Mouse (Mus musculus) adrenal gland, postnatal 10 days (tissue): ENCODE results near the gene Vash2. TPM values are rescaled to one million over a fixed set of nuclear protein-coding genes. Genes with fewer than 3 reads are reported as not detected.

Experiments used
- DNase-seq: peaks from one replicate; pipeline ENCODE4 v3.0.0; 2021; ENCODE audit warnings: mixed read lengths
- total RNA-seq, 2 experiments: library from RNA; stranded (reverse); gene quantifications; 2 replicates each; pipeline ENCODE4 v1.2.3; 2021

The Vash2 gene
- total RNA-seq, 2 experiments from 2014 or later = 1.3 to 3.1 TPM

DNA sequence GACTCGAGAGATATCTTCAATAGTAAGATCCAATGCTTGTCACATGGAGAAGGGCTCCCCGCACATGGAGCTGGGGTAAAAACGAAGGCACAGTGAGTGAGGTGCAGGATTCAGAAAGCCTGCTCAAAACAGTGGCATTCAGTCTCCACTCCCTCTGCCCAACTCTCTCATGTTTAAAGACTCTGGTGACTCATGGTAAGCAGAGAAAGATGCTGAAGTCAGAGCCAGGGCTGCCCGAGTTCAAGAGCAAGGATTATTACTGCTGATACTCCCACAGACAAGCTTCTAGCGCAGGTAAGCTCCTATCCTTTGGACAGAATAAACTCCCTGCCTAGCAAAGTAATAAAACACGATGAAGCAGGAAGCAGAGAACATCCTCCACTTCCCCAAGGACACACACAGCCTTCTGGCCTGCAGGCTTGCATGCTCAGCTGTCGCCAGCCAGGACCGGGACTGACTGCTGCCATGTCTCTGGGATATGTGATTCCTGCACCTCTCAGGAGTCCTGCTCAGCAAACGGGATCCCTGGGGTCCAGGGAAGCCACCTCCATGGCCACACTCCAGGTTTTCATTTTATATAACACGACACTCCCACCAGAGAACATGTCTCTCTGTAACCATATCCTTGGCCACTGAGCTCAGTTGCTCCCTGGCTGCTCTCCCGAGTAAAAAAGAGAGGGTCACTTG, 2.1 kb downstream of the Vash2 start:
- DNase-seq = no peak

DNA sequence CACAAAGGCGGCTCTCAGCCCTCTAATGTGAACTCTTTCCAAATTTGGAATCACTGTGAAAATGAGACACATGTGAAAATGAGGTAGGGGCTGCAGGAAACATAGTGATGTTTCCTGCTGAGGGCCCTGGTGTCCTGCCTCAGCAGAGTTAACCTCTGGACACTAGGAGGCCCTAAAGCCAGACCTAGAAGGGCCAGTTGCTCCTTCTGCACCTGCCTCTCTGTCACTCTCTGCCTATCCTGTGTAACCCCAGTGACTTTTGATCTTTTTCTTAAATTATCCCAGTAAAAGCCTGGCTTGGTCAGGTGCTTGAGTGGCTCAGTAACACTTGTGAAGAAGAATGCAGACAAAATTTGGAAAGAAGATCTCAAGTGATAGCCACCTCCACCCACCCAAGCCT, 4.3 kb downstream of the Vash2 start:
- no peak for DNase-seq

DNA sequence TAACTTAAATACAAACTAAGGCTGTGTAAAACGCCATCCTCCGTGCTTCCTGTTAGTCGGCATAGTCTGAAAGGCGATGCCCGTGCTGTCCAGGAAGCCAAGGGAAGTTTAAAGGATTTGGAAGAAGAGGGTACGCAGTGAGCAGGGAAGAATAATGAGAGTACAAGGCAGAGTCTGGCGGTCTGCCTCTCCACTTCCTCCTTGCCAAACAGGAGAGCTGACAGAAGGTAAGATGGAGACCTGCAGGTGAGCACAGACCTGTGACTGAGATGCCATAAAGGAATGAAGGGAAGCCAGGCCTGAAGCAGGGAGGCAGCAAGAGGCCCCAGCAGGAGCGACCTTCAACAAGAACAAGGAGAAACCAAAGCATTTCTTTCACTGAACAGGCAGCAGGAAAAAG, 4.9 kb downstream of the Vash2 start:
- no peak for DNase-seq

DNA sequence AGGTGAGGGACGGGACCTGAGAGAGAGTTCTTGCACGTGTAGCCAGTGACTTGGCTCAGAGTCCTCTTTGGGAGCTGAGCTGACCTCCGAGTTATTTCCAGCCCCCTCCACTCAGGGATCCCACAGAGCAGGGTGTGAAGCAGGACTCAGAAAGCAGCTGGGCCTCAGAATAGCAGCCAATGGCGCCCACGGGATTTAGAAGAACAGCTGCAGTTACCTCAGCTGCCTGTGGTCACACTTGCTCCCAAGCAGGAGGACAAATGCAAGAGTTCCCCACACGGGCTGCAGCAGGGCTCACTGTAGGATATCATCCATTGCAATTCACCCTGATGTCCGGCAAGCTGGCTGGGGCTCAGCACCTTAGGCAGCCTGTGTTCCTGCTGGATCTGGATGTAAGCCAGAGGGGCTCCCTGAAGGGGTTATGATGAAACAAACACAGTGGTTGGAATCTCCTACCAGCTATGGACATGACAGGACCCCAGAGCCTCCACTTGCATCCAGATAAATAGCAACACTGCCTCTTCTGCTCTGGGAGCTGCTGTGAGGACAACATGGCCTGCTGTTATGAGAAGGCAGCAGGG, 6.4 kb downstream of the Vash2 start:
- DNase-seq = no peak

- DNase-seq = no peak
Observed at GRCm38 (mm10) chr1:190971708-190972610, 7.1 kb downstream of the Vash2 start.

GRCm38 (mm10) chr1:190968010-190968409, 11.1 kb downstream of the Vash2 start:
- DNase-seq = no peak

- DNase-seq = peak; percentile 43
Observed at GRCm38 (mm10) chr1:190964992-190965780, 13.9 kb downstream of the Vash2 start.

DNA sequence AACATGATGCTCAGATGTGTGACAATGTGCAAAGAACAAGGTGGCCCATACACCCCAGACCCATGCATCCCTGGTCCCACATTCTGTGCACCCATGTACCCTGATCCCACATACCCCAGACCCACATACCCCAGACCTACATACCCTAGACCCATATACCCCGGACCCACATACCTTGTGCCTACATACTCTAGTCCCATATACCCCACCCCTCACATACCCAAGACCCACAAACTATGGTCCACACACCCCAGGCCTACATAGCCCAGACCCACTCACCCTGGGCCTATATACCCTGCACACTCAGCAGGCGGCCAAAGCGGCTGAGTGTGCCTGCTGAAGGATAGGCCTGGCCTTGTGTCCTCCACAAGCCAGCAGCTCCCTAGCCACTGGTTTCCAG, 16.3 kb downstream of the Vash2 start:
- no peak for DNase-seq

DNA sequence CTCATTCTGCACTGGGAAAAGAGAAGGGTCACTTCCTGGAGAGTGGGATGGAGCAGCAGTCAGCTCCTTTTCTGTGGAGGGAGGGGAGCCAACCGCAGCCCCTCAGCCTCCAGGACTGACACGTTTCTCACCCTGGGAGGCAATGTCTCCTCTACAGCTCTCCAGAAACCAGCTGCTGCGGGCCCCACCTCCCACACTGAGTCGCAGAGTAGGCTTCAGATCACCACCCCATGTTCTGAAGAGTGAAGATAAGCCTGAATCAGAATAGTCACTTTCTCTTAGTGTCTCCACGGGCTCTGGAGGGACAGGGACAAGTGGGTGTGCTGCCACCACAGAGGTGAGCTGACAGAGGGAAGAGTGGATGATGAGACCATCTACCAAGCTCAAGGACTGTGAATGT, 20.3 kb downstream of the Vash2 start:
- DNase-seq = no peak

GRCm38 (mm10) chr1:190953009-190953408, 26.1 kb downstream of the Vash2 start:
- no peak for DNase-seq

DNA sequence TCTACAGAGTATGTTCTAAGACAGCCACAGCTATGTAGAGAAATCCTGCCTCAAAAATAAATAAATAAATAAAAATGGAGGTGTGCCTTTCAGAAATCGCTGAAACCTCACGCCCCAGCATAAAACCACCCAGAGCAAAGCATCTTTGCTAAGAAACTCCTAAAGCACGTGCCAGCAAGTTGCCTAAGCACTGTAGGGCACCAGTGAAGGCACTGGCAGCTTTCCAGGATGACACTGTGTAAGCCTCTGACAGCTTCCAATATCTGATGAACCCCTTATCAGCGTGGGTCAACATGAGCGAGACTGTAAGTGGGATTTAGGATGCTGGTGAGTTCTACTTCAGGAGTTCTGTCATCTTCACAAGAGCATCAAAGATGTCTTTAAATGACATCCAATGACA, 28.1 kb downstream of the Vash2 start:
- DNase-seq = no peak

GRCm38 (mm10) chr1:190948846-190949245, 30.2 kb downstream of the Vash2 start:
- no peak for DNase-seq

GRCm38 (mm10) chr1:190948439-190948838, 30.7 kb downstream of the Vash2 start:
- DNase-seq = peak; percentile 64

DNA sequence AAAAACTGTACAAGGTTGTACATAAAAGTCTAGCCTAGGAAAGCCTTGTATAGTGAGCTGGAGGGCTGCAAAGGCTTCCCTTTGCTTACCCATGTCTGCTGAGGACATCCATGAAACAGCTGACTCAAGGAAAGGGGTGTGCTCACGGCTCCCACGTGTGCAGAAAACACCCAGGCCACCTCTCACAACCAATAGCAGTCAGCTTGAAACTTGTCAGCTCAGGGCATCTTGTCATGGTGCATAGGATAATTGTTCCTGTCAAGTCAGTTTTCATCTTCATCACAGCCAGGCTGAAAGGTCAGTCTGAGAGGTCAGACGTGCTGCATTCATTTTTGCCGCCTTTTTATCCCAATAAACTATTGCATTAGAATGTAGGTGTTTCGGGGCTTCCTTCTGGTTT, 31.1 kb downstream of the Vash2 start:
- no peak for DNase-seq

GRCm38 (mm10) chr1:190944109-190944760, 34.9 kb downstream of the Vash2 start:
- peak; percentile 84 for DNase-seq

DNA sequence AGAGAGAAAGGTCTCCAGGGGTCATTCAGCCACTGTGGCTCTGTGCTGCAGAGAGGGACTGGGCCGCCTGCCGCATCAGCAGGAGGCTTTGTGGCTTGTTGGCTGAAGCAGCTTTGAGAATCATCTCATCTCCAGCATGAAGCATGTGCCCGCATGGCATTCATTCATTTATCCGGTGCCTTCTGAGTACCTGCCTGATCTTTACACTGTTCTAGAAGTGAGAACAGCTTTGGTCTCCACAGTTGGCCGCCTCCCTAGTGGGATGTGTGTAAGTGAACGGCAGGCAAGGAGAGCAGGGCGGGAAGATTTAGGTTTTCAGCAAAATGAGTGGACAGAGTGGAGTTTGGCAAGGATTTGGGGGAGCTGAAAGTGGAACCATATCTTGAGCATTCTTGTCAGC, 39.3 kb downstream of the Vash2 start:
- DNase-seq = no peak

DNA sequence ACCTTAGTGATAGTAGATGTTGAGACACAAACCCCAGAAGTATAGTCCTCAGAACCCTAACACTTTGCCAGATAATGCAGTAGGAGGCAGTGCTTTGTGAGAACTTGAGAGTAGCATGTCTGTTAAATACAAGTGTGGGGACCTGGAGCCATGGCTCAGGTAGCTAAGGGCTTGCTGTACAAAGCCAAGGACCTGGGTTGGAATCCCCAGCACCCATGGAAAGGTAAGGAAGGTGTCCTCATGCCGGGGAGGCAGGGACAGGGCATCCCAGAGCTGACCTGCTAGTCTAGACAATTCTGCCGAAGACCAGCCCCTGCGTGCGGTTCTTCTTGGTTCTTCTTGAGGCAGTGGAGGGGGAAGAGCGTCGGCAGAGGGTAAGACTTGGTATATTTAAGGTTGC, 48.9 kb downstream of the Vash2 start:
- no peak for DNase-seq

GRCm38 (mm10) chr1:190929010-190929695, 49.9 kb downstream of the Vash2 start:
- peak; percentile 61 for DNase-seq

DNA sequence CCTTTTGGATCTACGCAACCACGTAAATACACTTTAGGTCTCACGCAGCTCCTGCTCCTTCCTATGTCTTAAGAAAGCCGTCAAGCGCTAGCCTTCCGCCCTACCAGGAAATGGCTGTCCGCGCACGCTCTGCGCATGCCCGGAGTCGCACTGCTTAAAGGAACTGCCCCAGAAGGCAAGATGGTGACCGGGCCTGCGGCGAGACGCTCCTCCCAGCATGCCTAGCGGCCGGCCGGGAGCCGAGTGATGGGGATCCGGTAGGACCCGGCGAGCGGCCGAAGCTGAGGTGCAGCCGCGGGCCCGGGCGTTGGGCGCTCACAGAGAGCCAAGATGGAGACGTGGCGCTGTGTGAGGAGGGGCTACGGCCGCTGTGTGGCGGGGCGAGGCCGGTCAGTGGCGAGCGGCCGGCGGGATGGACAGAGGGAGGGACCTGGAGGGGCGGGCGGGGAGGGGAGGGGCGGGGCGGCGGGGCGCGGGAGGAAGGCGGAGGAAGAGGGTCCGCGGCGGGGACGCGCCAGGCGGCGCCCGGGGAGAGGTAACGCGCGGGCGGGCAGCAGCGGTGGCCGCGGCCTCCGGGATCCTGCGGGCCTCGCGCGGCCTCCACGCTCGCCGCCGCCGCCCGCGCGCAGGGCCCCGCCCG, 50.6 kb downstream of the Vash2 start:
- peak; percentile 98 for DNase-seq

- DNase-seq = peak; percentile 31
Observed at GRCm38 (mm10) chr1:190927751-190928369, 51.2 kb downstream of the Vash2 start.
